Mouse (Mus musculus): ENCODE measurements around the gene Gm49394. TPM values are rescaled to one million over a fixed set of nuclear protein-coding genes. Genes with fewer than 3 reads are reported as not detected.

Gene Gm49394
- polyA plus RNA-seq, 1 experiment from 2014 or later, result 0.24 TPM

- Histone ChIP-seq H3K4me3 (ENCODE audit: low read depth, low read length) (no peak overlapping the region), H3K27me3 (replicated peaks; ENCODE audit: control insufficient read depth, insufficient read depth, low read length) (no peaks in the 10 kb centered on the region), H3K9me3 (ENCODE audit: control insufficient read depth, low read length) (no peaks in the 10 kb centered on the region), H3K27ac (ENCODE audit: low read depth) (no peak overlapping the region), H3K36me3 (ENCODE audit: control insufficient read depth, insufficient read depth, low read length) (no peaks in the 10 kb centered on the region), H3K4me1 (replicated peaks; ENCODE audit: control insufficient read depth, insufficient read depth, low read length) (no peaks in the 10 kb centered on the region), H3K4me2 (ENCODE audit: low read length) (no peak overlapping the region), H3K9ac (ENCODE audit: low read length) (no peak overlapping the region)
- no peak for DNase-seq (ENCODE audit: low spot score)
- WGBS, result 79% methylated on average over 4 of the region's 4 CpGs
- no peak for ATAC-seq (replicated peaks; ENCODE audit: low FRiP score, low TSS enrichment, low read depth)
These were observed 47.6 kb downstream of the Gm49394 start for GRCm38 (mm10) chr7:142622180-142622579.

- H3K9ac ChIP-seq (ENCODE audit: low read length), result no peak overlapping the region
- WGBS, result 64% methylated on average over 2 of the region's 2 CpGs
- no peak overlapping the region for H3K4me2 ChIP-seq (ENCODE audit: low read length)
- no peak overlapping the region for H3K4me3 ChIP-seq (ENCODE audit: low read depth, low read length)
- H3K27ac ChIP-seq (ENCODE audit: low read depth), result no peak overlapping the region
- ATAC-seq (replicated peaks; ENCODE audit: low FRiP score, low TSS enrichment, low read depth) (no peak), DNase-seq (ENCODE audit: low spot score) (no peak)
- H3K27me3 ChIP-seq (replicated peaks; ENCODE audit: control insufficient read depth, insufficient read depth, low read length), result no peaks in the 10 kb centered on the region
- H3K36me3 ChIP-seq (ENCODE audit: control insufficient read depth, insufficient read depth, low read length), result no peaks in the 10 kb centered on the region
- peaks cover 21% of the 10 kb centered on the region for H3K4me1 ChIP-seq (replicated peaks; ENCODE audit: control insufficient read depth, insufficient read depth, low read length)
- no peaks in the 10 kb centered on the region for H3K9me3 ChIP-seq (ENCODE audit: control insufficient read depth, low read length)
These were observed 56.7 kb downstream of the Gm49394 start for GRCm38 (mm10) chr7:142613077-142613476.

- Histone ChIP-seq H3K4me3 (ENCODE audit: low read depth, low read length) (0 out of 2 replicates have a peak overlapping the region, but pooled peaks have one; percentile 9), H3K36me3 (ENCODE audit: control insufficient read depth, insufficient read depth, low read length) (no peaks in the 10 kb centered on the region), H3K27me3 (replicated peaks; ENCODE audit: control insufficient read depth, insufficient read depth, low read length) (no peaks in the 10 kb centered on the region), H3K27ac (ENCODE audit: low read depth) (peak overlapping the region; percentile 88), H3K9ac (ENCODE audit: low read length) (peak overlapping the region; percentile 35; the same call in 1 of the 2 replicates), H3K4me1 (replicated peaks; ENCODE audit: control insufficient read depth, insufficient read depth, low read length) (peaks cover 21% of the 10 kb centered on the region), H3K4me2 (ENCODE audit: low read length) (peak overlapping the region; percentile 39), H3K9me3 (ENCODE audit: control insufficient read depth, low read length) (no peaks in the 10 kb centered on the region)
- DNase-seq (ENCODE audit: low spot score), result peak; percentile 90
- WGBS, result 2% methylated on average over 12 of the region's 12 CpGs
- peak; percentile 96 for ATAC-seq (replicated peaks; ENCODE audit: low FRiP score, low TSS enrichment, low read depth)
These were observed 58.9 kb downstream of the Gm49394 start for GRCm38 (mm10) chr7:142610627-142611406.

- H3K9ac ChIP-seq (ENCODE audit: low read length), result no peak overlapping the region
- H3K4me3 ChIP-seq (ENCODE audit: low read depth, low read length), result no peak overlapping the region
- H3K36me3 ChIP-seq (ENCODE audit: control insufficient read depth, insufficient read depth, low read length), result no peaks in the 10 kb centered on the region
- H3K4me1 ChIP-seq (replicated peaks; ENCODE audit: control insufficient read depth, insufficient read depth, low read length), result 0 out of 2 replicates have a peak, but pooled peaks cover 4% of the 10 kb centered on the region
- no peak for DNase-seq (ENCODE audit: low spot score)
- H3K4me2 ChIP-seq (ENCODE audit: low read length), result no peak overlapping the region
- H3K9me3 ChIP-seq (ENCODE audit: control insufficient read depth, low read length), result no peaks in the 10 kb centered on the region
- WGBS, result 92% methylated on average over 2 of the region's 2 CpGs
- ATAC-seq (replicated peaks; ENCODE audit: low FRiP score, low TSS enrichment, low read depth), result no peak
- no peak overlapping the region for H3K27ac ChIP-seq (ENCODE audit: low read depth)
- no peaks in the 10 kb centered on the region for H3K27me3 ChIP-seq (replicated peaks; ENCODE audit: control insufficient read depth, insufficient read depth, low read length)
These were observed 68.8 kb downstream of the Gm49394 start for GRCm38 (mm10) chr7:142600921-142601320.

MicroRNAs encoded within 50 kb of the gene (microRNA counts, 519-probe panel; counts per million panel counts)
- microRNA mmu-miR-483, result 2,300 counts per million, percentile 20 among the panel's probes with 10 or more counts

Small RNAs within 50 kb of the gene (microRNA-seq; reads per million reads assigned to microRNA genes)
- gene Mir483, result 2,546 reads per million, percentile 85 among the genes with 10 or more reads in this experiment

Other genes starting within 250 kb of the Gm49394 start
- gene Syt8, start 235.1 kb downstream of the Gm49394 start, polyA plus RNA-seq (2014; fragmentation: Nextera tagmentation; extraction: Ambion mirVana), result 1.6 and 3.8 TPM in 2 replicates
- gene Tnni2, start 228.1 kb downstream of the Gm49394 start, polyA plus RNA-seq (2014; fragmentation: Nextera tagmentation; extraction: Ambion mirVana), result 1.7 and 3.2 TPM in 2 replicates
- 145 and 153 TPM in 2 replicates for gene Lsp1, start 209.1 kb downstream of the Gm49394 start, polyA plus RNA-seq (2014; fragmentation: Nextera tagmentation; extraction: Ambion mirVana)
- gene Tnnt3, start 171.1 kb downstream of the Gm49394 start, polyA plus RNA-seq (2014; fragmentation: Nextera tagmentation; extraction: Ambion mirVana), result 1.5 and 2.4 TPM in 2 replicates
- gene Mrpl23, start 137.3 kb downstream of the Gm49394 start, polyA plus RNA-seq (2014; fragmentation: Nextera tagmentation; extraction: Ambion mirVana), result 36.1 and 45.8 TPM in 2 replicates
- 960 and 1,030 TPM in 2 replicates for gene Igf2, start 3.1 kb downstream of the Gm49394 start, polyA plus RNA-seq (2014; fragmentation: Nextera tagmentation; extraction: Ambion mirVana)
- 199 TPM in 1 of 2 replicates, not detected in the other for gene Ins2, start 73.4 kb upstream of the Gm49394 start, polyA plus RNA-seq (2014; fragmentation: Nextera tagmentation; extraction: Ambion mirVana)